Mouse (Mus musculus): Measurements from ENCODE around the gene Kctd4. TPM values are rescaled to one million over a fixed set of nuclear protein-coding genes. Genes with fewer than 3 reads are reported as not detected.
"Not testable (repeated sequence)": the region's sequence is repeated elsewhere in the genome, so short reads cannot be mapped to it uniquely, and the experiment has no call there.

The Kctd4 gene
- polyA plus RNA-seq (2015; fragmentation: Nextera tagmentation; extraction: Ambion mirVana), result 1.4 and 1.6 TPM in 2 replicates

DNA sequence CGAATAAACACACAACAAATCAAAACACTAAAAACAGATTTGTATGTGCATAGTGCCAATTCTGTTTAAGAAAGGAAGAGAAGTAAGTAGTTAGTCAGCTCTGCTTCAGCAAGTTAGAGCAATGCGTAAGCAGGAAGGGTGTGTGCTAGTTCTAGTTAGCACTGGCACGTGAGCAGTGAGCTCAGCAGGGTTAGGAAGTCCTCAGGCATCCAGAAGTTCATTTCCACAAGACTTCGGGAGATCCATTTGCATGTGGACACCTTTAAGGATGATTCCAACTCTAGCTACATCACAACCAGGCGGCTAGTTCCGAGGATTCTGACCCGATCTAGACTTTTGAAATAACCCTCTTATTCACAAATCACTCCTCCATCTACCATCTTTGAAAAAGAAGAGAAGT is at the start of gene Kctd4:
Gene Kctd4, plus strand, starts transcription at position 244 of the 400 bp plus-strand sequence.
- WGBS, result 83% methylated on average over 7 of the region's 7 CpGs

DNA sequence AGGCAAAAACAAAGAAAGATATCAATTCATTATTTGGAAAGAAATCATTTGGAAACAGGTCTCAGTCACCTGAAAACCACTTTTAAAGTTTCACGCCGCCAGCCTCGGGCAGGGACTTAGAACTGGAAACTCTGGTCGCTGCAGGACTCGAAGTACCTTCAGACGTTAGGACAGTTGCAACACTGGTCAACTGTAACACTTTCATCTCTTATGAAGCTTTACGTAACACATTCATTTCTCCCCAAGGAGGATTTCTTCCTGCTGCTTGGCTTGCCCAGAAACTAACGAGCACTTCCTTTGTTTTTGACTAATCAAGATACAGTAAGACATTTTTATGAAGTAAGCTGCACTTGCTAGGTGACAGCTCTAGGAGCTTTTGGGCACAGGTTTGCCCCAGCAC is 47.9 kb upstream of the Kctd4 start:
- H3K27me3 ChIP-seq, result no peaks in the 10 kb centered on the region
- H3K4me3 ChIP-seq, result no peak overlapping the region
- ATAC-seq (ENCODE audit: low FRiP score, low read depth), result no peak
- H3K27ac ChIP-seq, result no peak overlapping the region
- H3K4me2 ChIP-seq (replicated peaks), result no peak overlapping the region
- H3K36me3 ChIP-seq, result peaks cover 23% of the 10 kb centered on the region
- H3K9ac ChIP-seq, result no peak overlapping the region
- WGBS, result 78% methylated on average over 8 of the region's 8 CpGs
- H3K9me3 ChIP-seq, result no peaks in the 10 kb centered on the region
- H3K4me1 ChIP-seq, result peaks cover 13% of the 10 kb centered on the region

More for the DNA sequence above, at the start of gene Kctd4:
- no peak for ATAC-seq (ENCODE audit: low FRiP score, low read depth)
- Histone ChIP-seq H3K4me2 (replicated peaks) (no peak within 1 kb of the TSS), H3K36me3 (no peaks in the 10 kb centered on the region), H3K4me1 (0 out of 2 replicates have a peak, but pooled peaks cover 5% of the 10 kb centered on the region), H3K4me3 (no peak within 1 kb of the TSS), H3K27ac (no peak within 1 kb of the TSS), H3K27me3 (no peaks in the 10 kb centered on the region), H3K9ac (no peak within 1 kb of the TSS), H3K9me3 (no peaks in the 10 kb centered on the region)

DNA sequence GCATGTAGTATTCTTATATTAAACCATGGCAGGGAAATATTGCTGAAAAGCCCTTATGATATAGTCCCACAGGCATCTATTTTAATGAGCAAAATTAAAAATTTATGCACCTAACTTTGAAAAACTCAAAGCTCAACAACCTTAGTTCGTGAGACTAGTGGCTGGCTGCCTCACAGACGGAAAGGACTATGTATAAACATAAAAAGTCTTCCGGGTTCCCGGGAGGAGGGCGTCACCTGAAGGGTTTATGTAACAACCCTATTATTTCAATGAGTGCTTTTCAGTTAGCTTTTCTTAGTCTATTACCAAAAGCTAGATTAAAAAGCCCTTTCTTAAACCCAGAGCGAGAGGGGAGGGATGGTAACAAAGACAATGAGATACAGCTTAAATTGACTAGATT is 42.8 kb upstream of the Kctd4 start:
- Histone ChIP-seq H3K4me3 (no peak overlapping the region), H3K4me1 (no peaks in the 10 kb centered on the region), H3K9me3 (no peaks in the 10 kb centered on the region), H3K36me3 (peaks cover 10% of the 10 kb centered on the region), H3K27me3 (no peaks in the 10 kb centered on the region), H3K9ac (no peak overlapping the region), H3K27ac (no peak overlapping the region), H3K4me2 (replicated peaks) (no peak overlapping the region)
- 76% methylated on average over 6 of the region's 6 CpGs for WGBS
- no peak for ATAC-seq (ENCODE audit: low FRiP score, low read depth)

DNA sequence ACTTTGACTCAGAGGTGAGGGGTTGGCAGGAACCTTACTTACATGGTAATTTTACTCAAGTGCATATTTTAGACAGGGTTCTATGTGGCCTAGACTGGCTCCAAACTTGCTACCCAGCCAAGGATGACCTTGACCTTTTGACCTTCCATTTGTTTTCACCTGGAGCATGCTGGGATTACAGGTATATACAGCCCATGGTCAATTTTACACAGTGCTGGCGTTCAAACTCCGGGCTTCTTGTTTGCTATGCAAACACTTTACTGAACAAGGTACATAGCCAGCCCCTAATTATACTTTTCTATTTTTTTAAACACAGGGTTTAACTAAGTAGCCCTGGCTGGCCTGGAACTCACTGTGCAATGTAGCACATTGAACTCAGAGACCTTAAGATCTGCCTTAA is 42.1 kb upstream of the Kctd4 start:
- Histone ChIP-seq H3K9me3 (no peaks in the 10 kb centered on the region), H3K27ac (no peak overlapping the region), H3K36me3 (peaks cover 10% of the 10 kb centered on the region), H3K4me3 (no peak overlapping the region), H3K4me1 (no peaks in the 10 kb centered on the region), H3K4me2 (replicated peaks) (no peak overlapping the region), H3K27me3 (no peaks in the 10 kb centered on the region), H3K9ac (no peak overlapping the region)
- WGBS, result 96% methylated on average over 2 of the region's 2 CpGs
- ATAC-seq (ENCODE audit: low FRiP score, low read depth), result no peak

DNA sequence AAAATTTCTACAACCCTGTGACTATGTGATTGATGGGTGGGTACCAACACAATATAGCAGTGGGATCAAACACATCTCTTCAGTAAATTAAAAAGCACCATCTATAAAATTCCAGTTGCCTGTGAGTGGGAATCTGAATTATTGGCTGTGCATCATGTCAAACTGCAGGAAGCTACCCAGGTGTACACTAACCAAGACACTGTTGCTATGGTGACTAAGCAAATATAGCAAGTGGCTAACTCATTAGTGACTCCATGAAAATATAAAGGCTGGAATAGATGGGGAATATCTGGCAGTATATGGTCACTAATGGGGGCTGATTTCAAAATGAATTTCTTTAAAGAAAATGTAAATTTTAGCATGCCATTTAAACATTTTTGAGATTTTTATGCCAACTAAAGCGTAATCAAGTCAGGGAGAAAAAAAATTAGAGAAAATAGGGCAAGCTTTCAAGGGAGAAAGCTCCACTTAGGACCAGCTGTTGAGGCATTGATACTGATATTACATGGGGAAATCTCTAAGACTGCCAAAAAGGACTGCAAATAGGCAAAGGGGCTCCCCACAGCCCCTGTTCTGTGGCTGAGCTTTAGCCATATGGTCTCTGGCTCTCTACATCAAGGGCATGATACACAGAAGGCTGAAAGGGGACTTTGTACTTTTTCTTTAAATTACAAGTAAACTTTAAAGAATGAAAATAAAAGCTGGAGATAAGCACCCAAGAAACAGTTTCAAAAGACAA is 31.3 kb upstream of the Kctd4 start:
- no peak overlapping the region for H3K9ac ChIP-seq
- H3K27me3 ChIP-seq, result no peaks in the 10 kb centered on the region
- H3K4me2 ChIP-seq (replicated peaks), result no peak overlapping the region
- 92% methylated on average over 1 of the region's 1 CpGs for WGBS
- no peaks in the 10 kb centered on the region for H3K9me3 ChIP-seq
- H3K27ac ChIP-seq, result no peak overlapping the region
- H3K4me3 ChIP-seq, result no peak overlapping the region
- no peaks in the 10 kb centered on the region for H3K36me3 ChIP-seq
- H3K4me1 ChIP-seq, result no peaks in the 10 kb centered on the region
- ATAC-seq (ENCODE audit: low FRiP score, low read depth), result no peak

DNA sequence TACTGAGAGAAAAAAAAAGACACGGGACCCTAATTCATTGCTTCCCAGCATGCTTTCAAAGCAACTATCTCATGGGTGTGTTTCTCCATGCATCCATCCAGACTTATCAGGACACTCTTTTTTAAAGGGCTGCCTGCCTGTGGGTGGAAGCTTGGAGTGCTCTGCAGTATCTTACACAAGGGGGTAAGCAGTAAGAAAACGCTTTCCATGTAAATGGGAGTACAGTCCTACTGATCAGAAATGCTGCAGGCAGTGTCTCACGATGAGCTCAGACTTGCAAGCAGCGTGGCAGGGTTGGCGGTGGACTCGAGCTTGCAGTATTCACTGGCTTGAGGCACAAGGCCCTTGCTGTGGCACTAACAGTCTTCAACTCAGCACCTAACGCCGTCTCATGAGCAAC is 25.1 kb upstream of the Kctd4 start:
- H3K36me3 ChIP-seq; H3K27me3 ChIP-seq; ATAC-seq (ENCODE audit: low FRiP score, low read depth); H3K27ac ChIP-seq; H3K9ac ChIP-seq; H3K4me2 ChIP-seq (replicated peaks); H3K4me1 ChIP-seq; H3K9me3 ChIP-seq; H3K4me3 ChIP-seq: not testable (repeated sequence)
- WGBS, result 89% methylated on average over 8 of the region's 8 CpGs

DNA sequence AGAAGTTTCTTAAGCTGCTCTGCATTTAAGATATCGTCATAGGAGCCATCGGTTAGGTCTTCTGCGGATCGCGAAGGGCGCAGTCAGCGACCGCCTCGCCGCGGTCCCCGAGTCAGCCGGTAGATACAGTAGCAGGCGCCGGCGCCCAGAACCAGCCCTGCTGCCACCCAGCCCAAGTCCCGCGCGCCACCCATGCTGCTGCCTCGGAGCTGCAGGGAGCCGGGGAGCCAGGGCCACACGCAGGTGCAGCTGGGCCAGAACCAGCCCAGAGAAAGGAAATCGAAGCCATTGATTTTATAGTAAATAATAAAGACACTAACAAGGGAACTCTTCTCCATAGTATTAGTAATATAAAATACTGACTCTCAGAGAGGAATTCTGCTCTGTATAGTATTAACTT is 23.5 kb upstream of the Kctd4 start:
- no peak overlapping the region for H3K4me3 ChIP-seq
- no peaks in the 10 kb centered on the region for H3K27me3 ChIP-seq
- ATAC-seq (ENCODE audit: low FRiP score, low read depth), result no peak
- no peak overlapping the region for H3K4me2 ChIP-seq (replicated peaks)
- H3K27ac ChIP-seq, result no peak overlapping the region
- no peaks in the 10 kb centered on the region for H3K9me3 ChIP-seq
- no peaks in the 10 kb centered on the region for H3K36me3 ChIP-seq
- H3K4me1 ChIP-seq, result no peaks in the 10 kb centered on the region
- H3K9ac ChIP-seq, result no peak overlapping the region
- 96% methylated on average over 23 of the region's 23 CpGs for WGBS

DNA sequence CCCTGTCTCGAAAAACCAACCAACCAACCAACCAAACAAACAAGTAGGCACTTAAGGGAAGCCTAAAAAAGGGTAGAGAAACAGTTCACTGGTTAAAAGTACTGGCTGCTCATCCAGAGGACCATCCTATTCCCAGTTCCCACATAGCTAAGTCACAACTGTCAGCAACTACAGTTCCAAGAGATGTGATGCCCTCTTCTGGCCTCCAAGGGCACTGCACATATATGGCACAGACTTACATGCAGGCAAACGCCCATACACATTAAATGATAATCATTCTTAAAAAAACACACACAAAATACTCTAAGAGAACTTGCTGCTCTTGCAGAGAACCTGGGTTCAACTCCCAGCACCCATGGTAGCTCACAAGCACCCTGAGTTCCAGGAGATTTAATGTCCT is 20.4 kb upstream of the Kctd4 start:
- Histone ChIP-seq H3K4me1 (no peaks in the 10 kb centered on the region), H3K9me3 (no peaks in the 10 kb centered on the region), H3K9ac (no peak overlapping the region), H3K4me2 (replicated peaks) (no peak overlapping the region), H3K4me3 (no peak overlapping the region), H3K27me3 (no peaks in the 10 kb centered on the region), H3K36me3 (no peaks in the 10 kb centered on the region), H3K27ac (no peak overlapping the region)
- no peak for ATAC-seq (ENCODE audit: low FRiP score, low read depth)
- 91% methylated on average over 2 of the region's 2 CpGs for WGBS

DNA sequence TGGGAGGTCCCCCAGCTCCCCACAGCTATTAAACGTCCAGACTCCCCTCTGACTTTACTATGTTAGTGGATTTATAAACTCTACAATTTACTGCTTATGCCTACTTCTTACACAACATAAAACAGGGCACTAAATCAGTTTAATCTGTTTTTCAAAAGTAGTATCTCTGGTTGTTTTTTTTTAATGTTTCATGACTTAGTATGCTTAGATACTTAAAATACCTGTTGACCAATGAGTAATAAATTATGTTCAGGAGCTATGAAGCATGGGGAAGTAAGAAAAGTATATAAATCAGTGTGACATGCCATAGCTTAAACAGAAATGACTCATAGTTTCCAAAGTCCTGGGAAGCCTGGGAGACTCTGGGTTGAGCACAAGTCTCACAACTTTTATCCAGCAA is 17.1 kb upstream of the Kctd4 start:
- no peak for ATAC-seq (ENCODE audit: low FRiP score, low read depth)
- Histone ChIP-seq H3K4me2 (replicated peaks) (no peak overlapping the region), H3K36me3 (no peaks in the 10 kb centered on the region; the same call in 1 of the 2 replicates), H3K9me3 (no peaks in the 10 kb centered on the region), H3K4me3 (no peak overlapping the region), H3K27me3 (no peaks in the 10 kb centered on the region), H3K27ac (no peak overlapping the region), H3K9ac (no peak overlapping the region), H3K4me1 (no peaks in the 10 kb centered on the region)
- whole genome bisulfite sequencing, result 22% methylated on average over 1 of the region's 1 CpGs

DNA sequence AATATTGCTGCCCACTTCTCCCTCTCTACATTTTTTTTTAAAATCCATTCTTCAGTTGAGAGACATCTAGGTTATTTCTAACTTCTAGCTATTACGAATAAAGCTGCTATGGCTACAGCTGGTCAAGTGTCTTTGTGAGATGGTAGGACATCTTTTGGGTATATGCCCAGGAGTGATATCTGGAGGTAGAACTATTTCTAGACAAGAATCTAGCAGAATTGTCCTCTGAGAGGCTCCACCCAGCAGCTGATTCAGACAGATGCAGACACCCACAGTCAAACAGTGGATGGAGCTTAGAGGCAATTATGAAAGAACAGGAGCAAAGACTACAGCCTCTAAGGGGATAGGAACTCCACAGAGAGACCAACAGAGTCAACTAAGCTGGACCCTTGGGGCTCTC is 13.3 kb upstream of the Kctd4 start:
- H3K4me1 ChIP-seq, result no peaks in the 10 kb centered on the region
- H3K9ac ChIP-seq, result no peak overlapping the region
- H3K4me2 ChIP-seq (replicated peaks), result no peak overlapping the region
- no peaks in the 10 kb centered on the region for H3K9me3 ChIP-seq
- no peak overlapping the region for H3K4me3 ChIP-seq
- no peaks in the 10 kb centered on the region; the same call in 1 of the 2 replicates for H3K36me3 ChIP-seq
- no peaks in the 10 kb centered on the region for H3K27me3 ChIP-seq
- no peak for ATAC-seq (ENCODE audit: low FRiP score, low read depth)
- 100% methylated on average over 1 of the region's 1 CpGs for WGBS
- no peak overlapping the region for H3K27ac ChIP-seq

DNA sequence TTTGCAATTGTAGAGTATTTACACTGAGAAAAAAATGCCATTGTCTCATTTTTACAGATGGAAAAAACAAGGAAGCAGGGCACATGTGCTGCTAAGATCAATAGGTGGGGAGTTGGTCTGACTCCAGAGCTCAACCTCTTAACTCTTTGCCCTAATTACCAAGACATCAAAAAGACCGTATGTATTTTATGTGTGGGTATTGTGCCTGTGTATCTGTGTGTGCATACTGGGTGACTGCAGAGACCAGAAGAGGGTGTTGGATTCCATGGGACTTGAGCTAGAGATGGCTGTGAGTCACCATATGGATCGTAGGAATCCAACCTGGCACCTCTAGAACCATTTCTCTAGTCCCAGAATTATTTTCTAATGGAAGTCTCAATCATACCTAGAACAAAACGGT is 12.4 kb upstream of the Kctd4 start:
- Histone ChIP-seq H3K4me2 (replicated peaks) (no peak overlapping the region), H3K9ac (no peak overlapping the region), H3K4me3 (no peak overlapping the region), H3K36me3 (no peaks in the 10 kb centered on the region; the same call in 1 of the 2 replicates), H3K4me1 (no peaks in the 10 kb centered on the region), H3K27ac (no peak overlapping the region), H3K27me3 (no peaks in the 10 kb centered on the region), H3K9me3 (no peaks in the 10 kb centered on the region)
- 84% methylated on average over 3 of the region's 3 CpGs for WGBS
- no peak for ATAC-seq (ENCODE audit: low FRiP score, low read depth)

DNA sequence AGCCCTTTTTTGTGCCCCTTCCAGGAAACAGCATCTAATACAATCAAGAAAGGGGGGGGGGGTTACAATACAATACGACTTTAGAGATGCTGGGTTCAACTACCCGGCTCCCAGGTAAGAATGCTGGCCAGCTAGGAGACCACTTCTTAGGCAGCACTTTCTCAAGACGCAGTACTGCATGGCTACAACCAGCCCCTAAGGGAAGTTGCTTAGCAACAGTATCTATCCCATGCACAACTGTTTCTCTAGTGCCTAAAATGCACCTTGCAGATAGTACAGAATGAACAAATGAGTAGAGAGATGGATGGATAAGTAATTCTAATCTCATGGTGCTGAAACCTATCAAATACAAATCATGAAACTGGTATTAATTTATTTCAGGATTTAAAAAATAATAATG is 7.1 kb upstream of the Kctd4 start:
- H3K27me3 ChIP-seq, result no peaks in the 10 kb centered on the region
- no peak for ATAC-seq (ENCODE audit: low FRiP score, low read depth)
- WGBS, result 63% methylated on average over 3 of the region's 3 CpGs
- H3K27ac ChIP-seq, result no peak overlapping the region
- H3K9ac ChIP-seq, result no peak overlapping the region
- H3K4me3 ChIP-seq, result no peak overlapping the region
- peaks cover 3% of the 10 kb centered on the region; the same call in 1 of the 2 replicates for H3K36me3 ChIP-seq
- no peaks in the 10 kb centered on the region for H3K4me1 ChIP-seq
- H3K4me2 ChIP-seq (replicated peaks), result no peak overlapping the region
- H3K9me3 ChIP-seq, result no peaks in the 10 kb centered on the region

DNA sequence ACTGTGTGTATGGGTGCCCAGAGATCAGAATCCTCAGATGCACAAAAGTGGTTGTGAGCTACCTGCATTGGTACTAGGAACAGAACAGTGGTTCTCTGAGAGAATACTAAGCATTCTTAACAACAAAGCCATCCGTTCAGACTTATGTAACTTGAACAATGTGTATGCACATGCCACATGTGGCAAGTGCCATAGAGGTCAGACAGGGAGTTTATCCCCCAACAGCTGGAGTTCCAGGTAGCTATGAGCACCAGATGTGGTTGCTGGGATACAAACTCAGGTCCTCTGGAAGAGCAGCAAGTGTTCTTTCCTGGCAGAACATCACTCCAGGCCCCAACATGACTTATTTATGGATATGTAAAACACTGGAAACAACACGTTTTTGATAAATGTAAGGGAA is 1.8 kb upstream of the Kctd4 start:
- peaks cover 3% of the 10 kb centered on the region; the same call in 1 of the 2 replicates for H3K36me3 ChIP-seq
- no peak for ATAC-seq (ENCODE audit: low FRiP score, low read depth)
- no peak overlapping the region for H3K9ac ChIP-seq
- H3K4me1 ChIP-seq, result 0 out of 2 replicates have a peak, but pooled peaks cover 5% of the 10 kb centered on the region
- H3K27ac ChIP-seq, result no peak overlapping the region
- H3K4me2 ChIP-seq (replicated peaks), result no peak overlapping the region
- 27% methylated on average over 2 of the region's 2 CpGs for WGBS
- no peaks in the 10 kb centered on the region for H3K9me3 ChIP-seq
- H3K27me3 ChIP-seq, result no peaks in the 10 kb centered on the region
- no peak overlapping the region for H3K4me3 ChIP-seq

All from limb, embryonic 13.5 days (tissue).